Mouse (Mus musculus) CD4-positive, CD25-positive, alpha-beta regulatory T cell, adult 2 months (primary cell): ENCODE measurements around the gene Homer3.

ENCODE experiments used
- DNase-seq: peaks from one replicate; pipeline ENCODE4 v3.0.0-alpha.2; 2012; ENCODE audit warnings: low read depth, low spot score

The Homer3 gene

GRCm38 (mm10) chr8:70283136-70284077 lies 780 bp downstream of the Homer3 start:
- peak; percentile 21 for DNase-seq

- no peak for DNase-seq
These were observed 1.8 kb downstream of the Homer3 start for GRCm38 (mm10) chr8:70284421-70284820.

- no peak for DNase-seq
These were observed 2.7 kb downstream of the Homer3 start for GRCm38 (mm10) chr8:70285304-70285703.

GRCm38 (mm10) chr8:70286737-70287136 lies 4.1 kb downstream of the Homer3 start:
- DNase-seq, result peak; percentile 64

- DNase-seq, result no peak
These were observed 11.4 kb downstream of the Homer3 start for GRCm38 (mm10) chr8:70293988-70294405.

- DNase-seq, result no peak
These were observed 18.3 kb downstream of the Homer3 start for GRCm38 (mm10) chr8:70300881-70301280.

- DNase-seq, result peak; percentile 95
These were observed 19.8 kb downstream of the Homer3 start, which contains the start of the genes Ddx49 and Cope for GRCm38 (mm10) chr8:70302358-70302890. Gene Ddx49, minus strand, starts transcription at chr8:70302489. Gene Cope, plus strand, starts transcription at chr8:70302518.

- no peak for DNase-seq
These were observed 20.3 kb downstream of the Homer3 start for GRCm38 (mm10) chr8:70302901-70303300.

- DNase-seq, result peak; percentile 59
These were observed 26.7 kb downstream of the Homer3 start for GRCm38 (mm10) chr8:70309311-70309710.

- DNase-seq, result no peak
These were observed 30.8 kb downstream of the Homer3 start for GRCm38 (mm10) chr8:70313399-70313798.

GRCm38 (mm10) chr8:70315624-70316510 lies 33.2 kb downstream of the Homer3 start, which contains the start of gene Cers1:
Gene Cers1, plus strand, starts transcription at chr8:70315775.
- DNase-seq, result no peak

- DNase-seq, result no peak
These were observed 34.2 kb downstream of the Homer3 start for GRCm38 (mm10) chr8:70316511-70317504.

- no peak for DNase-seq
These were observed 35.2 kb downstream of the Homer3 start for GRCm38 (mm10) chr8:70317872-70318271.

GRCm38 (mm10) chr8:70323716-70324115 lies 41.1 kb downstream of the Homer3 start:
- no peak for DNase-seq

- no peak for DNase-seq
These were observed 44.9 kb downstream of the Homer3 start for GRCm38 (mm10) chr8:70327512-70327911.

GRCm38 (mm10) chr8:70329124-70329834 lies 46.7 kb downstream of the Homer3 start, which contains the start of gene Gdf1:
Gene Gdf1, plus strand, starts transcription at chr8:70329817.
- no peak for DNase-seq

GRCm38 (mm10) chr8:70329835-70330740 lies 47.5 kb downstream of the Homer3 start:
- DNase-seq, result no peak

GRCm38 (mm10) chr8:70330741-70331364 lies 48.2 kb downstream of the Homer3 start:
- no peak for DNase-seq
